Mouse (Mus musculus) CH12F3 (cell line): ENCODE data around the gene Gabra4.
"Not testable (repeated sequence)": the region's sequence is repeated elsewhere in the genome, so short reads cannot be mapped to it uniquely, and the experiment has no call there.

ENCODE experiments used
- in situ Hi-C: fragments of 300-500 bp; cut with MboI; formaldehyde crosslinking; loops from 2 replicates; pipeline ENCODE4 v1.14.3; 2020; ENCODE audit warnings: low sequenced_read_pairs

Gene Gabra4

GRCm38 (mm10) chr5:71525486-71525885, 132.6 kb downstream of the Gabra4 start:
- in situ Hi-C loops = not testable (repeated sequence)
